Mouse (Mus musculus) liver, embryonic 14.5 days (tissue): ENCODE data around the gene Igll1.

Source experiments
- CTCF ChIP-seq: IDR thresholded peaks from 2 replicates; pipeline ENCODE4 v1.5.1; 2016; ENCODE audit warnings: antibody characterized with exemption, low read depth, control low read depth
- EP300 ChIP-seq: IDR thresholded peaks from 2 replicates; pipeline ENCODE4 v1.6.1; 2016; ENCODE audit warnings: antibody characterized with exemption, low read depth

DNA sequence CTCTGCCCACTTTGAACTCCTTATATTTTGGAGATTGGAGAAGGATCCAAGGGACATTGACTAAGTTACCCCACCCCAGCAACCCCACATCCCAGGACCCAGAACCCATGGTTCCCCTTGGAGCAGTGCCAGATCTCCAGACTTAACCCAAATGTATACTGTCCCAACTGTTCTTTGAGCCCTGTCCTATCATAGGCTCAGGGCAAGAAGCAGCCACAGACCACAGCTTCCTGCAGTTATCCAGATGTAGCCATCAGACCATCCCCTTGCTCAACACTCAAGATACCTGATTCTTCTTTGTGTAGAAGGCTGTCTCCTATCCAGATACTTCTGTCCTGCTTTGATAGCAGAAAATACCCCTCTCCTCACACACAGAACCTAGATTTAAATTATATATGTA lies 1.4 kb upstream of the Igll1 start:
- 0 out of 2 replicates have a peak, but pooled peaks have one; percentile 15 for TF ChIP-seq EP300
- no peak for TF ChIP-seq CTCF
